In the genomic region with DNA sequence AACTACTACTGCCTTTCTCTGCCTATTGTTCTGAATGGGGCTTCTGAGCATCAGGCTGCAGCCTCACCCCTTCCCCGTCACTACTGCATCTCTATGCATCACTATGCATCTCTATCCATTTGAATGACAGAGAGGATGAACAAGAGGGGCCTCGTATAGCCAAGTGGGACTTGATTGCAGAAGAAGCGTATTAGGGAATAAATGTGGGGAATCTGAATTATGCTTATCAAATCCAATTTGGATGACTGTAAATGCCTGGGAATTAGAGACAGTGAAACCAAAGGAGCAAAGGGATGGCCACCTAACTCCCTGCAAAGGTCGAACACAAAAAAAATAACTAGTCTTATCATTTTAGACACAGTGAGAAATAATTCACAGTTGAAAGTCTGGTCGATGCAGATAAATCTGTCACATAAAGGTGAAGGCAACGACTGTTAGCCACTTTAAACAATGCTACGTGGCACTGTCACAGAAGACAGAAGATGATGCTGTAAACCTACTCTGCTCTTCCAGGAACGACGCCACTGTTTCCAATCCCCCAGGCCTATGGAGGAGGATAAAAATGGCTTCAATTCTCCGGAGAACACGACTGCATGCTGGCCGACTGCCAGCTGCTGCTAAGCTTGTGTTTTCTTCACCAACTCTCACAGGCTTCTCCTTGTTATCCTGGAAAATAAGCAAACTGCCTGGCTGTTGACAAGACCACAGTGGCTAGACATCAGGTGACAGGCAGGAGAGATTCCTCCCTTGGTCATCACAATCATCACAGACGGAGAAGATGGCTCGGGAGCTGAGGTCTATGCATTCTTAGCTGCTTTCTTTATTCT, we compare ENCODE assay signal across 7 mouse cellular contexts.
DNase-seq lines count a peak whose midpoint lies in the region; ATAC-seq and TF ChIP-seq lines count a peak whose summit lies in the region.

No protein-coding gene starts in this region.

- no peaks in the 10 kb centered on the region for H3K27me3 ChIP-seq in heart, embryonic 15.5 days
- no peaks in the 10 kb centered on the region for H3K27me3 ChIP-seq in midbrain, embryonic 12.5 days

- peak overlapping the region; percentile 53 for H3K4me2 ChIP-seq in heart, embryonic 15.5 days
- no peak overlapping the region for H3K4me2 ChIP-seq in midbrain, embryonic 12.5 days (replicated peaks)

- H3K36me3 ChIP-seq in heart, embryonic 15.5 days = no peaks in the 10 kb centered on the region
- no peaks in the 10 kb centered on the region for H3K36me3 ChIP-seq in midbrain, embryonic 12.5 days

- H3K27ac ChIP-seq in layer of hippocampus, adult 2 months = no peak overlapping the region
- no peak overlapping the region for H3K27ac ChIP-seq in heart, embryonic 15.5 days
- peak overlapping the region; percentile 54; the same call in 1 of the 2 replicates for H3K27ac ChIP-seq in midbrain, embryonic 12.5 days (replicated peaks)

- no peaks in the 10 kb centered on the region for H3K9me3 ChIP-seq in heart, embryonic 15.5 days (replicated peaks)
- H3K9me3 ChIP-seq in midbrain, embryonic 12.5 days = no peaks in the 10 kb centered on the region

- H3K4me3 ChIP-seq in layer of hippocampus, adult 2 months = peak overlapping the region; percentile 2; the same call in 1 of the 2 replicates
- H3K4me3 ChIP-seq in heart, embryonic 15.5 days = no peak overlapping the region
- no peak overlapping the region for H3K4me3 ChIP-seq in midbrain, embryonic 12.5 days

- no peak overlapping the region for H3K9ac ChIP-seq in heart, embryonic 15.5 days
- H3K9ac ChIP-seq in midbrain, embryonic 12.5 days (replicated peaks) = no peak overlapping the region

- no peak for TF ChIP-seq POLR2A in brain, embryonic 14.5 days (IDR thresholded peaks at IDR 0.05; ENCODE audit: borderline replicate concordance, extremely low read depth, insufficient read depth, insufficient read length, poor library complexity, severe bottlenecking)

- WGBS in heart, embryonic 15.5 days = 24% methylated on average over 14 of the region's 14 CpGs
- WGBS in midbrain, embryonic 12.5 days = 56% methylated on average over 14 of the region's 14 CpGs

- no peak for TF ChIP-seq CTCF in layer of hippocampus, adult 2 months (conservative IDR thresholded peaks at IDR 0.05)
- TF ChIP-seq CTCF in brain, embryonic 14.5 days (IDR thresholded peaks at IDR 0.05; ENCODE audit: borderline replicate concordance, extremely low read depth, insufficient read depth, insufficient read length) = no peak

- no peak for DNase-seq in layer of hippocampus, adult 2 months (ENCODE audit: low spot score in 2 of 2)
- DNase-seq in layer of hippocampus, adult 11-12 months (ENCODE audit: low spot score) = no peak
- DNase-seq in brain, embryonic 14.5 days (ENCODE audit: low read depth) = peak; percentile 88
- no peak for DNase-seq in spleen, postnatal 14 days (ENCODE audit: low spot score in 2 of 2)

- no peak for ATAC-seq in heart, embryonic 15.5 days (replicated peaks; ENCODE audit: insufficient number of reproducible peaks, insufficient read depth, low FRiP score, low read depth)
- peak; percentile 72 for ATAC-seq in midbrain, embryonic 12.5 days (ENCODE audit: low FRiP score, low read depth)
- no peak for ATAC-seq in monocyte, adult 5-6 weeks (replicated peaks; ENCODE audit: insufficient number of reproducible peaks, low FRiP score, low TSS enrichment, poor library complexity, severe bottlenecking)

- H3K4me1 ChIP-seq in heart, embryonic 15.5 days (replicated peaks) = peaks cover 8% of the 10 kb centered on the region
- H3K4me1 ChIP-seq in midbrain, embryonic 12.5 days = peaks cover 7% of the 10 kb centered on the region; the same call in 1 of the 2 replicates
